Mouse (Mus musculus) right cerebral cortex, postnatal 14 days (tissue): ENCODE measurements at regions not wholly inside any gene's neighbourhood (a gene's known extent, or its start where the extent isn't known, plus 50 kb on each side); places are given as distances from the start of the nearest gene placed in this dataset.

Source experiments
- DNase-seq: peaks from one replicate; pipeline ENCODE4 v3.0.0; 2022

GRCm38 (mm10) chr6:111911997-111912396 lies 361.6 kb upstream of the Lmcd1 start:
- DNase-seq = no peak

GRCm38 (mm10) chr6:111913771-111914405 lies 359.7 kb upstream of the Lmcd1 start:
- no peak for DNase-seq

- no peak for DNase-seq
Measured at GRCm38 (mm10) chr6:111917248-111917721, 356.3 kb upstream of the Lmcd1 start.

GRCm38 (mm10) chr6:111917868-111918597 lies 355.5 kb upstream of the Lmcd1 start:
- no peak for DNase-seq

- DNase-seq = no peak
Measured at GRCm38 (mm10) chr6:111932596-111932995, 341.0 kb upstream of the Lmcd1 start.

- DNase-seq = no peak
Measured at GRCm38 (mm10) chr6:111954401-111954800, 319.2 kb upstream of the Lmcd1 start.

- DNase-seq = no peak
Measured at GRCm38 (mm10) chr6:111965766-111966165, 307.8 kb upstream of the Lmcd1 start.

- DNase-seq = no peak
Measured at GRCm38 (mm10) chr6:111985452-111985851, 288.1 kb upstream of the Lmcd1 start.

- DNase-seq = no peak
Measured at GRCm38 (mm10) chr6:111995823-111996222, 277.7 kb upstream of the Lmcd1 start.

- DNase-seq = no peak
Measured at GRCm38 (mm10) chr6:112003784-112004471, 269.6 kb upstream of the Lmcd1 start.

GRCm38 (mm10) chr6:112026261-112027205 lies 247.0 kb upstream of the Lmcd1 start:
- DNase-seq = no peak

- DNase-seq = no peak
Measured at GRCm38 (mm10) chr6:112050548-112051184, 222.9 kb upstream of the Lmcd1 start.

GRCm38 (mm10) chr6:112052193-112052592 lies 221.4 kb upstream of the Lmcd1 start:
- DNase-seq = no peak

- DNase-seq = no peak
Measured at GRCm38 (mm10) chr6:112057895-112058294, 215.7 kb upstream of the Lmcd1 start.

- no peak for DNase-seq
Measured at GRCm38 (mm10) chr6:112062956-112063355, 210.6 kb upstream of the Lmcd1 start.

- DNase-seq = no peak
Measured at GRCm38 (mm10) chr6:112090597-112090996, 183.0 kb upstream of the Lmcd1 start.

GRCm38 (mm10) chr6:112091125-112091763 lies 182.3 kb upstream of the Lmcd1 start:
- peak; percentile 48 for DNase-seq

- DNase-seq = peak; percentile 11
Measured at GRCm38 (mm10) chr6:112093300-112093699, 180.3 kb upstream of the Lmcd1 start.

- DNase-seq = no peak
Measured at GRCm38 (mm10) chr6:112097699-112098098, 175.9 kb upstream of the Lmcd1 start.

GRCm38 (mm10) chr6:112108651-112109050 lies 164.9 kb upstream of the Lmcd1 start:
- DNase-seq = peak; percentile 61

GRCm38 (mm10) chr6:112119180-112119579 lies 154.4 kb upstream of the Lmcd1 start:
- DNase-seq = no peak

- peak; percentile 23 for DNase-seq
Measured at GRCm38 (mm10) chr6:112133522-112133921, 140.0 kb upstream of the Lmcd1 start.
